Mouse (Mus musculus) E14TG2a.4 (cell line): ENCODE results near the gene Traf1.

Experiments
- CTCF ChIP-seq: conservative IDR thresholded peaks from 2 replicates; pipeline ENCODE4 v1.5.1; 2014; ENCODE audit warnings: low read length
- POU5F1 ChIP-seq: IDR thresholded peaks from 2 replicates; pipeline ENCODE4 v1.6.1; 2014; ENCODE audit warnings: low read length, borderline replicate concordance

DNA sequence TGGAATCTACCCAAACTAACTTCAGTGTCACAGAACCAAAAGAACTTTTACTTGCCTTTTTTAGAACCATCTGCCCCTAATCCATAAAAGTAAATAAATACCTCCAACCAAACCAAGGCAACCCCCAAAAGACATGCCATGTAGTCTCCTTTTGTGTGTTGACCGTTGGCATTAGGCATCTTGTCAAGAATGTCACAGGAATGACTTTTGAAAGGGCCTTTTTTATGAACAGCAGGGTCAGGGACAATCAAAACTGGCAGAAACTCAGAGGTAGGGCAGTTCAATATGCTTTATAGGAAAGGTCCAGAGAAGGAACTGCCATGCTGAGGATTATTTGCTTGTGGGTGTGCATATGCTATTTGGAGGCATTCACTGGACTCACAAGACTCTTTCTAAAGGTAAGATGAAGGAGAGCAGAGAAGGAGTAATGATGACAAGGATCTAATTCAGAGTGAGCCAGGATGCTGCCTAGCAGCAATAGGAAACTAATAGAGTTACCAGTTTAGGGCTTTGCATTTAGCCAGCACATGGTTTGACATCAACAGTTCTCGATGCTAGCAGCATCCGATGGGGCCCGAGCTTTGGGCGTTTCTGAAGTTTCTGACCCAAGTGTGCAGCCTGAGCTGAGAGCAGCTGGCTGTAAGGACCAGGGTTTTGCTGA, 32.3 kb upstream of the Traf1 start:
- TF ChIP-seq CTCF = no peak
- no peak for TF ChIP-seq POU5F1
